In the genomic region with DNA sequence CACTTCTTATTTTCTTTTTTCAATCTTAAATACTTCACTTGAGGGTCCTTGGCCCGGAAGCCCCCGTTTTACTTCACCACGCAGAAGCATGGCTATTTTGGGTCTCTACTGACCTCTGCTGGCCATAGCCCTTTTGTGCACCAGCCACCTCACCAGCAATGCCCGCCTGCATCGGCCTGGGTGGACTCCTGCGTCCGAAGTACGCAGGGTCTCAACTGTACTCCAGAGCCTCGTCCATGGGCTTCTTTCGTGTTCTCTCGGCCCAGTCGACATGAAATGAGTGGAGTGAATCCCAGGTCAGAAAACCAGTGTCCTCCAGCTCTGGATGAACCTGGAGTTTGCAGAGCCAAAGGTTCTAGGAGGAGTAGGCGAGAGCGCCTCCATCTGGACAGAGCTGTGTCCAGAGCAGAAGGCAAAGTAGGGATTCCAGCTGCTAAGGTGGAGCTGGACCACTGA, we compare ENCODE assay signal across 8 mouse cellular contexts. TPM values are rescaled to one million over a fixed set of nuclear protein-coding genes. Genes with fewer than 3 reads are reported as not detected.
DNase-seq lines count a peak whose midpoint lies in the region; ATAC-seq and TF ChIP-seq lines count a peak whose summit lies in the region.

No protein-coding gene starts in this region.

- peak overlapping the region; percentile 45; the same call in 1 of the 2 replicates for H3K9ac ChIP-seq in hindbrain, embryonic 16.5 days (ENCODE audit: low read depth, low read length)

- no peaks in the 10 kb centered on the region for H3K36me3 ChIP-seq in hindbrain, embryonic 16.5 days (ENCODE audit: control insufficient read depth, insufficient read depth, low read length)

- WGBS in hindbrain, embryonic 16.5 days, result 1% methylated on average over 14 of the region's 14 CpGs

- peak overlapping the region; percentile 49 for H3K4me2 ChIP-seq in hindbrain, embryonic 16.5 days (ENCODE audit: low read length)

- ATAC-seq in hindbrain, embryonic 16.5 days, result peak; percentile 88

- no peaks in the 10 kb centered on the region for H3K27me3 ChIP-seq in hindbrain, embryonic 16.5 days (replicated peaks; ENCODE audit: control insufficient read depth, insufficient read depth, low read length)

- H3K4me1 ChIP-seq in hindbrain, embryonic 16.5 days (ENCODE audit: control insufficient read depth, insufficient read depth, low read depth, low read length), result no peaks in the 10 kb centered on the region; the same call in 1 of the 2 replicates

- peak; percentile 77 for TF ChIP-seq CTCF in gastrocnemius, adult 2 months (IDR thresholded peaks at IDR 0.05)

- H3K4me3 ChIP-seq in gastrocnemius, adult 2 months, result peak overlapping the region; percentile 70
- peak overlapping the region; percentile 38 for H3K4me3 ChIP-seq in hindbrain, embryonic 16.5 days (ENCODE audit: low read length)

- intact Hi-C loops in gastrocnemius, adult 2 months (cut with DNase I), result loop anchor here (1.0 to 5.0 kb wide), 3 partner anchors 62 to 238 kb away; no protein-coding TSS in a partner anchor

- no peaks in the 10 kb centered on the region for H3K9me3 ChIP-seq in hindbrain, embryonic 16.5 days (ENCODE audit: control insufficient read depth, low read length)

- peak; percentile 52 for DNase-seq in T-cell, adult 2 months (ENCODE audit: low spot score)
- peak; percentile 68 to 83 for DNase-seq in cerebellum, postnatal 4 days (ENCODE audit: low spot score in 2 of 2)
- DNase-seq in gastrocnemius, adult 2 months, result peak; percentile 77
- peak; percentile 59 for DNase-seq in left cerebral cortex, adult 11 months (ENCODE audit: low spot score)
- DNase-seq in lung, postnatal 36 days, result peak; percentile 81
- peak; percentile 84 for DNase-seq in retina, postnatal 1 day
- DNase-seq in urinary bladder, postnatal 14 days (ENCODE audit: low spot score), result peak; percentile 74

- H3K27ac ChIP-seq in gastrocnemius, adult 2 months, result no peak overlapping the region
- no peak overlapping the region for H3K27ac ChIP-seq in hindbrain, embryonic 16.5 days (ENCODE audit: low read depth, low read length)

RNA-seq across cellular contexts. Expression of a gene that starts 14.9 kb away (rescaled TPM):
- total RNA-seq in gastrocnemius, adult 2 months (2021), result under 1 TPM; 0.15 to 0.28 TPM
- 48.7 and 59.8 TPM in 2 replicates for polyA plus RNA-seq in hindbrain, embryonic 16.5 days (2015; fragmentation: Nextera tagmentation; extraction: Ambion mirVana)

RNA-seq across cellular contexts. Expression of a gene that starts 22.1 kb away (rescaled TPM):
- total RNA-seq in gastrocnemius, adult 2 months (2021), result 10 to 100 TPM; 43.5 to 87.0 TPM
- polyA plus RNA-seq in hindbrain, embryonic 16.5 days (2015; fragmentation: Nextera tagmentation; extraction: Ambion mirVana), result 9.1 and 10.0 TPM in 2 replicates

RNA-seq across cellular contexts. Expression of a gene that starts 57.8 kb away (rescaled TPM):
- total RNA-seq in gastrocnemius, adult 2 months (2021), result 10 to 100 TPM; 17.9 to 20.8 TPM
- 90.1 and 93.3 TPM in 2 replicates for polyA plus RNA-seq in hindbrain, embryonic 16.5 days (2015; fragmentation: Nextera tagmentation; extraction: Ambion mirVana)
